ENCODE assay signal across 26 mouse cellular contexts in genomic region chr14:78173451-78173850, GRCm38 (mm10).
"Had no signal": no experiment of that assay in that cellular context is flagged by ENCODE, and none has a peak within 500 bp of the region (broad histone marks: within the 10 kb centered on the region; RNA-seq: fewer than 3 reads in every experiment).

No protein-coding gene starts in this region.

- H3K9ac ChIP-seq: embryonic facial prominence, embryonic 12.5 days; embryonic facial prominence, embryonic 13.5 days; embryonic facial prominence, embryonic 15.5 days; forebrain, embryonic 12.5 days; forebrain, embryonic 13.5 days; forebrain, embryonic 15.5 days; forebrain, postnatal 0 days had no signal

- H3K27me3 ChIP-seq: embryonic facial prominence, embryonic 12.5 days; embryonic facial prominence, embryonic 13.5 days; embryonic facial prominence, embryonic 15.5 days; forebrain, embryonic 12.5 days; forebrain, embryonic 13.5 days; forebrain, embryonic 15.5 days had no signal

- DNase-seq: cerebellum, postnatal 10 days; cerebellum, postnatal 14 days; cerebellum, postnatal 25 days; cerebellum, postnatal 36 days; embryo, embryonic 11 days; forebrain, postnatal 0 days; gastrocnemius, adult 2 months; gastrocnemius, postnatal 10 days; gastrocnemius, postnatal 14 days; gastrocnemius, postnatal 25 days; gastrocnemius, postnatal 36 days; heart, adult 11 months; heart, adult 18-20 months; heart, adult 2 months had no signal

- H3K27ac ChIP-seq: embryonic facial prominence, embryonic 10.5 days; embryonic facial prominence, embryonic 12.5 days; embryonic facial prominence, embryonic 13.5 days; embryonic facial prominence, embryonic 15.5 days; forebrain, embryonic 10.5 days; forebrain, embryonic 12.5 days; forebrain, embryonic 13.5 days; forebrain, embryonic 15.5 days; gastrocnemius, adult 2 months; heart, adult 2 months; heart, embryonic 10.5 days had no signal

- H3K4me1 ChIP-seq: embryonic facial prominence, embryonic 10.5 days; embryonic facial prominence, embryonic 12.5 days; embryonic facial prominence, embryonic 13.5 days; embryonic facial prominence, embryonic 15.5 days; forebrain, embryonic 10.5 days; forebrain, embryonic 12.5 days; forebrain, embryonic 13.5 days; forebrain, embryonic 15.5 days; heart, embryonic 10.5 days had no signal

- H3K4me3 ChIP-seq: embryonic facial prominence, embryonic 10.5 days; embryonic facial prominence, embryonic 12.5 days; embryonic facial prominence, embryonic 13.5 days; embryonic facial prominence, embryonic 15.5 days; erythroblast, embryonic 14.5 days; forebrain, embryonic 10.5 days; forebrain, embryonic 12.5 days; forebrain, embryonic 13.5 days; forebrain, embryonic 15.5 days; gastrocnemius, adult 2 months; heart, adult 2 months; heart, embryonic 10.5 days had no signal

- H3K4me2 ChIP-seq: embryonic facial prominence, embryonic 12.5 days; embryonic facial prominence, embryonic 13.5 days; embryonic facial prominence, embryonic 15.5 days; forebrain, embryonic 12.5 days; forebrain, embryonic 13.5 days; forebrain, embryonic 15.5 days had no signal

- ATAC-seq: forebrain, embryonic 13.5 days; forebrain, embryonic 14.5 days; forebrain, embryonic 15.5 days; forebrain, embryonic 16.5 days; forebrain, postnatal 0 days had no signal

- H3K36me3 ChIP-seq: embryonic facial prominence, embryonic 10.5 days; embryonic facial prominence, embryonic 12.5 days; embryonic facial prominence, embryonic 13.5 days; embryonic facial prominence, embryonic 15.5 days; forebrain, embryonic 10.5 days; forebrain, embryonic 12.5 days; forebrain, embryonic 15.5 days; heart, embryonic 10.5 days had no signal

- H3K9me3 ChIP-seq: embryonic facial prominence, embryonic 10.5 days; embryonic facial prominence, embryonic 12.5 days; embryonic facial prominence, embryonic 13.5 days; embryonic facial prominence, embryonic 15.5 days; forebrain, embryonic 10.5 days; forebrain, embryonic 12.5 days; forebrain, embryonic 13.5 days; forebrain, embryonic 15.5 days; heart, embryonic 10.5 days had no signal
